Mouse (Mus musculus) E14TG2a.4 (cell line): Measurements from ENCODE around the gene Thegl.

Source experiments
- H3K27me3 ChIP-seq: 2 replicates; pipeline ENCODE4 v1.6.1; 2014; ENCODE audit warnings: low read length, control low read depth; ENCODE audit not compliant: insufficient read depth
- H3K36me3 ChIP-seq: 2 replicates; pipeline ENCODE4 v1.6.1; 2014; ENCODE audit warnings: low read length, control low read depth; ENCODE audit not compliant: insufficient read depth
- H3K4me1 ChIP-seq: replicated peaks from 2 replicates; pipeline ENCODE4 v1.6.1; 2014; ENCODE audit warnings: low read depth, low read length, control low read depth
- H3K4me3 ChIP-seq: replicated peaks from 2 replicates; pipeline ENCODE4 v1.5.1; 2014; ENCODE audit warnings: mild to moderate bottlenecking, low read length
- H3K9me3 ChIP-seq: 2 replicates; pipeline ENCODE4 v1.6.1; 2014; ENCODE audit warnings: low read length, control low read depth
- CTCF ChIP-seq: conservative IDR thresholded peaks from 2 replicates; pipeline ENCODE4 v1.5.1; 2014; ENCODE audit warnings: low read length
- NANOG ChIP-seq: IDR thresholded peaks from 2 replicates; pipeline ENCODE4 v1.6.1; 2014; ENCODE audit warnings: borderline replicate concordance, low read length, mixed read lengths
- POU5F1 ChIP-seq: IDR thresholded peaks from 2 replicates; pipeline ENCODE4 v1.6.1; 2014; ENCODE audit warnings: low read length, borderline replicate concordance

Gene Thegl

DNA sequence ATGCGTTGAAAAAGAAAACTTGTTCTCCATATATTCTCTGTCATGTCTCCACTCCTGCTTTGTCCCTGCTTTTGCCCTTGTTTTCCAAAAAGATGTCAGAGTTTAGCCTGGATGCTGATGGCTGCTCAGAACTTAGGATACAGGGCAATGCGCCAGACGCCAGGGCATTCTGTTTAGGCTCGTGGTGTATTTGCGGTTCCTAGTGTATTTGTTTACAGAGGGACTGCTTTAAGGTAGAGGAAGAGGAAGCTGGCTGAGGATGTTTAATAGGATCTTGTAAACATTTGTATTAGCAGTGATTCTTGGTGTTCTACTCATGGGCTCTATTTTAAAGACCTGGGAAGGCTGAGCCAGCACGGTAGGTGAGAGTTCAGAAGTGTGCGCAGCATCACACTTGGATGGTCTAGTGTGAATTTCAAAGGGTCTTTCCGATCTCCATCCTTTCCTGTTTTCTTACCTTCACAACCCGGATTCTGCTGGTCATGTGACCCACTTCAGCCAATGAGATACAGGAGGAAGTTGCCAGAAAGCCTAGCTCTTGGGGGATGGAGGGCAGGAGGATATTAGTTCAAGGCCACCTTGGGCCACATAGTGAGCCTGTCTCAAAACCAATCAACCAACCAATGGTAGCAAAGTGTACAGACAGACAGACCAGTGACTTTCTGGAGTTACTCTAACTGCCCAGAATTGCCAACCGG lies 70.1 kb downstream of the Thegl start:
- H3K9me3 ChIP-seq = no peaks in the 10 kb centered on the region
- TF ChIP-seq CTCF = no peak
- TF ChIP-seq NANOG = no peak
- no peak for TF ChIP-seq POU5F1
- no peaks in the 10 kb centered on the region for H3K36me3 ChIP-seq
- no peak overlapping the region for H3K4me3 ChIP-seq
- H3K27me3 ChIP-seq = no peaks in the 10 kb centered on the region
- peaks cover 23% of the 10 kb centered on the region for H3K4me1 ChIP-seq

DNA sequence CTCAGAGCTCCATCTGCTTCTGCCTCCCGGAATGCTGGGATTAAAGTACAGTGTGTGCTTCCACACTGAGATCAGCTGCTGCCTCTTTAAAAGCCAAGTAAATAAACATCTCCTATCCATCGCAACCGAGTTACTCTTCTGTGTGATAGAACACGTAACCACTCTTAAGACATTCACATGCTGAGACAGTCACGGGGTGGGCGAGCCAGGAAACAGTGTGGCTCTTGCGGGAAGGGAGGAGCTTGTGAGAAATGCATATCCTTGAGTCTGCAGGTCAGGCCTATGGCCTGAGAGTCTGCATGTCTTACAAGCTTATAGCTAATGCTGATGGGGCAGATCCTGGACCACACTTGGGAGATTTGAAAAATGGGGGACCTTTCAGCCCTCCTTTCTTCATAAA lies 70.7 kb downstream of the Thegl start:
- no peaks in the 10 kb centered on the region for H3K27me3 ChIP-seq
- no peak overlapping the region for H3K4me3 ChIP-seq
- TF ChIP-seq NANOG = no peak
- no peak for TF ChIP-seq POU5F1
- peaks cover 23% of the 10 kb centered on the region for H3K4me1 ChIP-seq
- no peaks in the 10 kb centered on the region for H3K36me3 ChIP-seq
- H3K9me3 ChIP-seq = no peaks in the 10 kb centered on the region

- H3K9me3 ChIP-seq = no peaks in the 10 kb centered on the region
- H3K27me3 ChIP-seq = peaks cover 4% of the 10 kb centered on the region
- H3K4me3 ChIP-seq = no peak overlapping the region; the same call in 1 of the 2 replicates
- TF ChIP-seq CTCF = no peak
- no peak for TF ChIP-seq NANOG
- no peak for TF ChIP-seq POU5F1
- H3K36me3 ChIP-seq = no peaks in the 10 kb centered on the region
- peaks cover 26% of the 10 kb centered on the region for H3K4me1 ChIP-seq
These were observed 71.3 kb downstream of the Thegl start for GRCm38 (mm10) chr5:77087122-77087521.

- H3K4me3 ChIP-seq = no peak overlapping the region
- no peaks in the 10 kb centered on the region for H3K36me3 ChIP-seq
- TF ChIP-seq POU5F1 (no peak), CTCF (peak; percentile 96)
- H3K4me1 ChIP-seq = peaks cover 42% of the 10 kb centered on the region
- peaks cover 22% of the 10 kb centered on the region for H3K27me3 ChIP-seq
- no peaks in the 10 kb centered on the region for H3K9me3 ChIP-seq
These were observed 73.5 kb downstream of the Thegl start for GRCm38 (mm10) chr5:77089294-77089693.

GRCm38 (mm10) chr5:77089901-77090300 lies 74.1 kb downstream of the Thegl start:
- no peaks in the 10 kb centered on the region for H3K9me3 ChIP-seq
- peaks cover 44% of the 10 kb centered on the region for H3K4me1 ChIP-seq
- H3K27me3 ChIP-seq = peaks cover 28% of the 10 kb centered on the region
- TF ChIP-seq POU5F1 (no peak), CTCF (no peak), NANOG (no peak)
- H3K4me3 ChIP-seq = no peak overlapping the region
- H3K36me3 ChIP-seq = no peaks in the 10 kb centered on the region

- TF ChIP-seq POU5F1 = no peak
- no peak for TF ChIP-seq NANOG
- no peak for TF ChIP-seq CTCF
- Histone ChIP-seq H3K4me1 (peaks cover 44% of the 10 kb centered on the region), H3K9me3 (no peaks in the 10 kb centered on the region), H3K4me3 (no peak overlapping the region), H3K27me3 (peaks cover 35% of the 10 kb centered on the region), H3K36me3 (no peaks in the 10 kb centered on the region)
These were observed 74.8 kb downstream of the Thegl start for GRCm38 (mm10) chr5:77090521-77091096.

- H3K4me3 ChIP-seq = no peak overlapping the region
- no peaks in the 10 kb centered on the region for H3K36me3 ChIP-seq
- TF ChIP-seq CTCF = no peak
- no peaks in the 10 kb centered on the region for H3K9me3 ChIP-seq
- H3K4me1 ChIP-seq = peaks cover 35% of the 10 kb centered on the region
- H3K27me3 ChIP-seq = peaks cover 47% of the 10 kb centered on the region
These were observed 76.1 kb downstream of the Thegl start for GRCm38 (mm10) chr5:77091923-77092322.

DNA sequence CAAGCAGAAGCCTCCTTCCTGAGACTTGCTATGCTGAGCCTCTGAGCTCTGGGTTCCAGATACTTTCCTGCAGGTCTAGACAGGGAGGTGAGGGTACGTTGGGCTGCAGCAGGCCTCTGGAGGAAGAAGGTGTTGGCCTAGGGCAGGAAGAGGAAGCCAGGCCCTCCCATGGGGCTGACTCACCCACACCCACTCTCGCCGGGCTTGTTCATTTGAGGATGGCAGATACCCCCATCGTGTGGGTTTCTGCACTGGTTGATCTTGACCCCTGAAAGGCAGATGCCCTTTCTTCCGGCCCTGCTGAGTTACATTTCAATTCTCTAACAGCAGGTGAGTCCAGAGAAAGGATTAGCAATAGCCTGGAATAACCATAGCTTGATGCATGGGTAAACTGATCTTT lies 76.7 kb downstream of the Thegl start:
- Histone ChIP-seq H3K4me3 (no peak overlapping the region), H3K36me3 (no peaks in the 10 kb centered on the region), H3K9me3 (no peaks in the 10 kb centered on the region), H3K4me1 (peaks cover 30% of the 10 kb centered on the region), H3K27me3 (peaks cover 53% of the 10 kb centered on the region)
- no peak for TF ChIP-seq CTCF
- TF ChIP-seq NANOG = no peak
- no peak for TF ChIP-seq POU5F1

- Histone ChIP-seq H3K36me3 (no peaks in the 10 kb centered on the region), H3K27me3 (peaks cover 67% of the 10 kb centered on the region), H3K4me1 (peaks cover 22% of the 10 kb centered on the region), H3K4me3 (no peak overlapping the region), H3K9me3 (no peaks in the 10 kb centered on the region)
- no peak for TF ChIP-seq POU5F1
- no peak for TF ChIP-seq CTCF
- TF ChIP-seq NANOG = no peak
These were observed 78.1 kb downstream of the Thegl start for GRCm38 (mm10) chr5:77093961-77094360.
